Mouse (Mus musculus) spleen, adult 2 months (tissue): Measurements from ENCODE around the gene Plgrkt.

Experiments
- CTCF ChIP-seq: fragments of 200-500 bp; IDR thresholded peaks from 2 replicates; pipeline ENCODE4 v1.5.1; 2011; ENCODE audit warnings: mild to moderate bottlenecking, inconsistent platforms; ENCODE audit not compliant: insufficient read depth, insufficient read length, insufficient replicate concordance; ENCODE audit errors: extremely low read depth
- POLR2A ChIP-seq: fragments of 200-500 bp; IDR thresholded peaks from 2 replicates; pipeline ENCODE4 v1.6.1; 2011; ENCODE audit warnings: low read depth, low read length, inconsistent platforms

- TF ChIP-seq CTCF (no peak), POLR2A (no peak)
These were observed 27.5 kb upstream of the Plgrkt start for GRCm38 (mm10) chr19:29394721-29395120.
